Mouse (Mus musculus) heart, postnatal 36 days (tissue): ENCODE results near the gene Cidec. TPM values are rescaled to one million over a fixed set of nuclear protein-coding genes. Genes with fewer than 3 reads are reported as not detected.
A peak's percentile ranks its signal among the peaks of the same experiment; 100 is the strongest.

ENCODE experiments used
- DNase-seq, 2 experiments: peaks; one replicate each; pipeline ENCODE4 v3.0.0; 2021 to 2022
- intact Hi-C: fragments of 180-260 bp; cut with DNase I; formaldehyde crosslinking; loops from one replicate; pipeline ENCODE4 v1.15.1; 2025
- total RNA-seq, 2 experiments: library from RNA; stranded (reverse); gene quantifications; 2 replicates each; pipeline ENCODE4 v1.2.3; 2021

Cidec gene
- total RNA-seq, 2 experiments from 2014 or later, result 2.5 to 14.0 TPM

DNA sequence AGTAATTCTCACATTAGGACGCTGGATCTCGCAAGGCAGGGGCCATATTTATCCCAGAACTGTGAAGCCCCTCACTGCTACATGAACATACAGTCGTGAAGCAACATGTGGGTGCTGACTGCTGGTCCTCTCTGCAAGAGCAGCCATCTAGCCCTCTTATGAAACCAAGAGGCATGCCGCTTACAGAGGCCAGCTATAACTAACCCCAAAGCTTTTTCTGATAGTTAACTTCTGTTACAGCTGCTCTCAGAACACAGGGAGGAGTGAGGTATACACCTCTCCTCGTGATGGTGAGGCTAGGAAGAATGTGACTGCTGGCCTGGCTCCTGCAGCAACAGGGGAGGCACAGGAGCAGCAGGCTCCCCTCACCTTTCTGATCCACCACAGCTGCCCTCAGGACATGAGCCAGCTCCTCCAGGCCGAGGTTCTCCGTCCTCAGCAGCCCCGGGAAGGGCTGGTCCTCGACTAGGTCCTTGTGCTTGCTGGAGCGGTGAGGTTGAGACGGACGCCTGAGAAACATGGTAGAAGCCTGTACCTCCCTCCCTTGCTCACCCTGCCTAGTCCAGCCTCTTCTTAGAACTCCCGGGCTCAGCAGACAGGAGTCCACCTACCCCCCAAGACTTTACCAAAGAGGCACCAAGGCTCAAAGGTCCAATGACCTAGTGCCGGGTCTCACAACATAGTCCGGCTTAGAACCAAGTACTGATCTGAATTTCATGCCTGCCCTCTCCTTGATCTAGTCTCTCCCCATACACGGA, 16.9 kb downstream of the Cidec start:
- intact Hi-C loops, result loop anchor here (2.0 kb wide), 1 partner anchor 40 kb away; the partner anchor contains the start of gene Arpc4
- no peak for DNase-seq

DNA sequence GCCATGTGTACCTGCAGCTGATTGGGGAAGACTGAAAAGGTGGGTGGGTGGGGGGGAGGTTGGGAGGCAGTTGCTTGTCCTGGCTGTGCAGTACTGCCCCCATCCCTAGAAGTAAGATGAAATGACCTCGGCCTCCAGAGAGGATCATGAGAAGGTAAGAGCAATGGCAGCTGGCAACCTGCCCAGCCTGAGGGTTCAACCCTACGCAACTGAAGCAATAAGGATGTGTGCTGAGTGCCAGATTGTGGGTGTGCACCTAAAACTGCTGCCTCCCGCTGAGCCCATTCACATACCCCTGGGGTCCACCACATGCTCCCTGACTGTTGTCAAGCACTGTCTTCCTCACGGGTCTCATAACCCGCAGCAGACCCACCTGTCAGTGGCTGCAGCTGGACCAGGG, 19.1 kb downstream of the Cidec start:
- DNase-seq, result no peak
- intact Hi-C loops, result no loop called here

DNA sequence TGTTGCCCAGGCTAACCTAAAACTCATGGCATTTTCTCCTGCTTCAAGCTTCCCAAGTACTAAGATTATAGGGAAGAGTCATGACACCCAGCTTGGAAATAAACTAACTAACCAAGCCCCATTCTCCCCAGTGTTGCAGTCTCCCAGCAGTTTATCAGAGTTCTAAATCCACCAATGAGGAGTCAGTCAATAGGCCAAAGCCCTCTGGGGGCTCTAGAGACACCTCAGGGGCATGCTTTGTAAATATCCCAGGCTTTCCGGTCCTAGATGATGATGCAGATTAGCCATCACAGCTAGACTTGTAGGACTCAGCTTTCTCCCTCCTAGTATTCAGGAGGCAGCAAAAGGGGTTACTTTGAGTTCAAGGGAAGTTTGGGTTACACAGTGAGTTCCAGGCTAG, 25.6 kb downstream of the Cidec start:
- intact Hi-C loops, result no loop called here
- no peak for DNase-seq

DNA sequence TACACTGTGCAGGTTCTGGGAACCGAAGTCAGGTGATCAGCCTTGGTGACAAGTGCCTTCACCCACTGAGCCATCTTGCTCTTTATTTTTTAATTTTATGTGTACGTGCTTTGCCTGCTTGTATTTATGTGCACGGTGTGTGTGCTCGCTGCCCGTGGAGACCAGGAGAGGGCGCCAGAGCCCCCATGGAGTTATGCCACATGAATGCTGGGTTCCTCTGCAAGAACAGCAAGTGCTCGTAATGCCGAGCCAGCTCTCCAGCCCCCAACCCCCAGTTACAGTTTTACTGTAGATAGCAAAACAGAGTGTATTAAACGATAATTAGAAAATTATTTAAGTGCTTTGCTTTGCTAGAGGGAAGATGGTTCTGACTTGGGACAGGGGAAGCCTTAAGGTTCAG, 28.9 kb downstream of the Cidec start:
- intact Hi-C loops, result no loop called here
- DNase-seq, result no peak

DNA sequence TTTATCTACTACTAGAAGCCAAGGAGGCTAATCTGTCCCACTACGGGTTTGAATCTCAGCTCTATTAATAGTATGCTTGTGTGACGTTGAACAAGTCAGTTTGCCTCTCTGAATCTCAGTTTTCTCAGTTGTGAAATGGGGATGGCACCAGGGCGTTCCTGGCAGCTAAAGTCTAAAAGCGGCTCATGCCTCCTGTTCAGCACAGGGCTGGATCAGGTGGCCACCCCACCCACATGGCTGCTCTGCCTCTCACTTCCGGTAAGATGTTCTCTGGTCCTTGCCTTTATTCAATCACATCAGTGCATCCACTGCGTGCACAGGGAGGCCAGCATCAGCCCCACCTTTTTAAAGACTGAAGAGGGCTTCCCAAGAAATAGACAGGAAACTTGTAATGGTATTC, 30.1 kb downstream of the Cidec start:
- no peak for DNase-seq
- intact Hi-C loops, result no loop called here

DNA sequence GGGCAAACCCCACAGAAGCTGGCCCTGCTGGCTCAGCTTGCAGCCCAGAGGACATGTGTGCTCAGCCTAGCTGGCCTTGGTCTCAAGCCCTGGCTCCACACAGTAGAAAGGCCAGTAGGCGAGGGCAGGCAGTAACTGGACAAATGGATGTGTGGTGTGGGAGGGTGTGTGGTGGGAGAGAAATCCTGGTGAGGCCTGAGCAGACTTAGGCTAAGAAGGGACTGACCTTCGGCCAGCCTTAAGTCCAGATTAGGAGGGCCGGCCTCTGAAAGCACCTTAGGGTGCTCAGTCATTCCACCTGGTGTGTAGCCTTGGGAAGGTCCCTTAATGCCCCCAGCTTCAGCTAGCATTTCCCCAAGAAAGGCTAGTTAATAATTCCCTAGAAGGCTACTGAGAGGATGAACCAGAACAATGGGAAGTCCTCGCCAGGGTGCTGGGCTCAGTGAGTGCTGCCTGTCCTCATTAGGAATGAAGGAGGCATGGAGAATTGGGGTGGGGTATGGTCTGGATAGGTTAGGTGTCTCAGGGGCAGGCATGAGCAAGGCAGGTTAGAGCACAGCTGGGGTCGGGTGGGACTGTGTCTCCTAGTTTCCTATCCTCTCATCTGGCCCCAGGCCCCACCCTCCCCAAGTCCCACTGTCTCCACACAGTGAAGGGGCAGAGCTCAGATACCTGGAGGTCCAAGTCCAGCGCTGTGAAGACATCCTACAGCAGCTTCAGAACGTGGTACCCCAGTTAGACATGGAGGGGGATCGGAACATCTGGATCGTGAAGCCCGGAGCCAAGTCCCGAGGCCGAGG, 30.7 kb downstream of the Cidec start:
- intact Hi-C loops, result no loop called here

DNA sequence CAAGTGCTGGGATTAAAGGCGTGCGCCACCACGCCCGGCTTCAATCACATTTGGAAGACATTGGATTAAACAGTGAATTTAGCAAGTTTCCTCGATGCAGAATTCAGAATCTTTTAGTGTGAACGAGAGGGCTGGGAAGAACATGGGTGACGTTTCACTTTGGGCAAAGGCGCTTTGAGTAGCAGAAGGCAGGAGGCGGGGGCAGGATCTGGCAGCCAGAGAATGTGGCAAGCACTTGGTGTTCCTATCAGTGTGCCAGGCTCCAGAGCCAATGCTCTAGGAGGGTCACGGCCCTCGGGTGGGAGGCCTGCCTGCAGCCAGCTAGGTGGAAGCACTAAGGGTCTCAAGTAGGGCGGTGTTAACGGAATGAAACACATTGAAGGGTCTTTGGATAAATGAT, 33.5 kb downstream of the Cidec start:
- DNase-seq, result no peak
- intact Hi-C loops, result no loop called here

More for the DNA sequence above, 30.7 kb downstream of the Cidec start:
- no peak for DNase-seq

DNA sequence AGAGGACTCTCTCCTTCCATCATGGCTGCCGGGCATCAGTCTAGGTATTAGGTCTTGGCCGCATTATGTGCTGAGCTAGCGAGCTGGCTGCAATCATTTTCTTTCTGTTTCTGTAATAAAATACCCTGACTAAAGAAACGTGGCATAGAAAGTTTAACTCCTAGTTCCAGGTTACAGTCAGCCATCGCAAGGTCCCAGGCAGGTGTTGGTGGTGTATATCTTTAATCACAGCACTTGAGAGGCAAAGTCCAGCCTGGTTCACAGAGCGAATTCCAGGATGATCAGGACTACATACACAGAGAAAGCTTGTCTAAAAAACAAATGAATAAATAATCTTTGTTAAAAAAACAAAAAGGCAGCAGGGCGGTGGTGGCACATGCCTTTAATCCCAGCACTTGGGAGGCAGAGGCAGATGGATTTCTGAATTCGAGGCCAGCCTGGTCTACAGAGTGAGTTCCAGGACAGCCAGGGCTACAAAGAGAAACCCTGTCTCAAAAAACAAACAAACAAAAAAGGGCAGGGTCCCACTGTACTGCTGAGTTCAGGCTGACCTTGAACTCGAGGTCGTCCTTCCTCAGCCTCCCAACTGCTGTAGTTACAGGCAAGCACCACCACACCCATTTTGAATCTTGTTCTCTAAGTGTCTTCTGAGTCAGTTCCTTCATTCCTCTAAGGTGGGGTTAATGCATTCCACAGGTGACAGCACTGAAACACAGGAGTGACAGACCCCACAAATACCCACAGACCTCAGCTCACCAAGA, 39.1 kb downstream of the Cidec start:
- intact Hi-C loops, result no loop called here
- no peak for DNase-seq

DNA sequence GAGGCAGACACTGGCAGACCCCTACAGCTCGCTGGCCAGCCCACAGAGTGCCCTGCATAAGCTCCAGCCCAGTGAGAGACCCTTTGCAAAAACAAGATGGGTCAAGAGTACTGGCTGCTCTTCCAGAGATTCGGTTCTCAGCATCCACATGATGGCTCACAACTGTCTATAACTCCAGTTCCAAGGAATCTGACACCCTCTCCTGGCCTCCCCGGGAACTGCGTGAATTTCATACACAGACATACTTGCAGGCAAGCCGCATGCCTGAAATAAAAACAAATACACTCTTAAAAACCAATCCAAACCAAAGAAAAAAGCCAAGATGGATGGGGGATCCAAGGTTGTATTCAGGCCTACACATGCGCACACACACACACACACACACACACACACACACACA, 40.1 kb downstream of the Cidec start:
- intact Hi-C loops, result no loop called here
- no peak for DNase-seq

DNA sequence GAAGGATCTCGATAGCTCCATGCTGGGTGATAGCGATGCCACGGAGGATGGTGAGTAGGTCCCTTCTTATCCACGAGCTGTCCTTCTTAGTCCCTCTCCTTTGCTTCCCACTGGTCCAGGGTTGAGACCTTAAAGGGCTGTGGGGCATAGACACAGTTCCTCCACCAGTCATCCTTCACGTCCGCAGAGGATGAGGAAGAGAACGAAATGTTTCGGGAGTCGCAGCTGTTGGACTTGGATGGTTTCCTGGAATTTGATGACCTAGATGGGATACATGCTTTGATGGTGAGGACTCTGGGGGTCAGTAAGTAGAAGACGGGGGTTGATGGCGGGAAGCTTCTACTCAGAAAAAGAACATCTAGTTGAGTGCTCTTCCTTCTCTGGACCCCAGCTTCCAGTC, 40.7 kb downstream of the Cidec start:
- no peak for DNase-seq
- intact Hi-C loops, result no loop called here

DNA sequence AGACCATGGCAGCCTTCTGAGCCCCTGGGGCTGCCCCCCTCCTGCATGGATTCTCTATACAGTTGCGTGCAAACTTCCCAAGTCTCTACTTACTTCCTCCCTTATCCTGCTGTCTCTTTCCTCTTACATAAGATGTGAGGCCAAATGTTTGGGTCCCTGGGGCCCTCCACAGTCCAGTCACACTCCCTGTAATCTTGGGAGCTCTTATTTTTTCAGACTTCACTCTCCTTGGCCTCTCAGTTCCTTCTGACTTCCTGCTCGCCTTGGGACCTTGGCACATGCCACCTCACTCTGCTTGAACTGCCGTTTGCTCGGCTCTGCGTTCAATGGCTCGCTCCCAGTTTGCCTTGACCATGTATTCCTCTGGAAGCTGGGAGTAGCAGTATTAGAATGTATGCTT, 41.6 kb downstream of the Cidec start:
- DNase-seq, result no peak
- intact Hi-C loops, result no loop called here

DNA sequence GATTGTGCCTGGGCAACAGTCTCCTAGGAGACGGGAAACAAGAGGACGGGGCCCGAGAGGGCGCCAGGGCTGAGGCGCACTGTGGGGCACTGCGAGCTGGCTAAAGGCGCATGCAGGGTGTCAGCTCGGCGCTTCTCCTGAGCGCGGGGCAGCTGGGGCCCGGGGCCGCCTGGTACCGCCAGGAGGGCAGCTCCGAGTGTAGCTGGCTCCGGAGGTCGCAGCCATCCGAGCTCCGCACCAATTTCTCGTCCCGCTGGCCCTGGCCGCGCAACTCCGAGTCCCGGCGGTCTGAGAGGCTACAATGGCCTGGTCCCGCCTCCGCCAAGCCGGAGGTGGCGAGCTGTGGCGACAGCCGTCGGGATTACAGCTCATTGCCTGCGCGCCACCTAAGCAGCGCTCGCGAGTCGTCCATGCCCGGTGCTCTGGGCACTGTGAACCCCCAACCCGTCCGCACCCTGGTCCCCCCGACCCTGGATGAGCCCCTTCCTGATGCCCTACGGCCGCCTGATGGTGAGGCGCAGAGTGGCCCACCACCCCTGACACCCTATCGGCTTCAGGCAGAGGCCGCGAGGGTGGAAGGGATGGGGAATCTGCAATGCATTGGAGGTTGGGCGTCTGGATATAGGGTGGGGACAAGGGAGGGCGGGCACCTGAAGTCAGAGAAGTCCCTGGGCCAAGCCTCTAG, 43.0 kb downstream of the Cidec start:
- intact Hi-C loops, result no loop called here
- DNase-seq, result peak; percentile 39 to 53

DNA sequence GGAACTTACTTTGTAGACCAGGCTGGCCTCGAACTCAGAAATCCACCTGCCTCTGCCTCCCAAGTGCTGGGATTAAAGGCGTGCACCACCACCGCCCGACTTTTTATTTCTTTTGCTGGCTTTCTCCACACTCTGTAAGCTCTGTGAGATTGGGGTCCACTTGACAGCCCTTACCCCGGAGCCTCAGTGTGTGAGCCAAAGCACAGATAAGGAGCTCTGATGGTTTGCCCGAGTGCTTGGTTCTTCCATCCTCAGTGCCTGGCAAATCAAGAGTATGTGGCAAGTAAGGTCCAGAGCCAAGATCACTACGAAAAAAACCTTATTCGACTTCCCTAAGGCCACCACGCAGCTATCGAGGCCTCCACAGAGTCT, 43.6 kb downstream of the Cidec start:
- DNase-seq, result no peak
- intact Hi-C loops, result no loop called here

DNA sequence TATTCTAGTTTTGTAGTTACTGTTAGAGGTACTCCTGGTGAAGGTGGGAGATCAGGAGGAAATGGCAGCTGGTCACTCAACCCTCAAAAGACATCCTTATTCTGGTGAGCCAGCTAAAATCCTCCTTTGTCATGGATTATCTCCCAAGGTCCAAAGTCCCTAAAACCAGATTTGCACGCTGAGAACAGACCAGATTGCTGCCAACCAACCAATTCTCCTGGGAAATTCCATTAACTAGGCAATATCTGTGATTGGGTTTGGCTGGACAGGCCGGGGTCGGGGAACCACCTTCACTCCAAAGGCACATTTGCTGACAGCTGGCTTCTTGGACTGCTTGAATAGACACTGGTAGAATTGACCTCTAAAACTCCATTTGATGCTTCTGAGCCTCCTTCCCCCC, 44.8 kb downstream of the Cidec start:
- intact Hi-C loops, result no loop called here
- DNase-seq, result no peak

DNA sequence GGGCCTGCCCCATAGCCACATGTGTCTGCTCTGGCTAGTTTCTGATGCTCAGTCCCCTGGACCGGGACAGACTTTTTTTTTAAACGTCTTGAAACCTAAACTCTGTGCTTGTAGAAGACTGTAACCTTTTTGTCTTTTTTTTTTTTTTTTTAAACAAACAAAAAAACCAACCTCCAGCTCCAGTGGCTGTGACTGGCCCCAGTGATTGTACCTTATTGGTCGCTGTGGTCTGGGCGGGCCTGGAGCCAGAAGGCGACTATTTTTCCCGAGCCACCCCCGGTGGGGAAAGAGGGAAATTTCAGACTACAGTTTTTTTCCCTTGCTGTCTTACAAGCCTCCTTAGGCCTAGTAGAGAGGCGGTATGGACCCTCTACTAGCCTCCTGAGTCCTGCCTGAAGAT, 46.6 kb downstream of the Cidec start, which contains the start of gene Ttll3:
Gene Ttll3 (plus strand): TSS at position 301 of the 400 bp plus-strand sequence.
- DNase-seq, result no peak
- intact Hi-C loops, result no loop called here

DNA sequence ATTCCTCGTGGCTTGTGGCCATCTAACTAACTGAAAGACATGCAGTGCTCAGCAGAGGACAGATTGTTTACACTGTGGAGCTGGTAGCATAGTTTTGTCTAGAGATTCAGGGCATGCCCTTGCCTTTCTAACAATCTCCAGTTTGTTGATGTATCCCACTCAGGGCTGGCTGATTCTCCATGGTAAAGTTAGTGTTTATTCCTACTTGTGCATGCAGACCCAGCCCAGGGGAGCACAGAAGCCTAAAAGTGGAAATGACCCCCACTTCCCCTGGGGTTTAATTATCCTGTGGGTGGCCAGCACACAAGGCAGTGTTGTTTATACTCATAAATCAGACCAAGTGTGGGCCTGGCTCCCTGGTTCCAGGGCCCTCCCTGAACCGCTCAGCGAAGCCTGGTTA, 49.5 kb downstream of the Cidec start:
- no peak for DNase-seq
- intact Hi-C loops, result no loop called here

DNA sequence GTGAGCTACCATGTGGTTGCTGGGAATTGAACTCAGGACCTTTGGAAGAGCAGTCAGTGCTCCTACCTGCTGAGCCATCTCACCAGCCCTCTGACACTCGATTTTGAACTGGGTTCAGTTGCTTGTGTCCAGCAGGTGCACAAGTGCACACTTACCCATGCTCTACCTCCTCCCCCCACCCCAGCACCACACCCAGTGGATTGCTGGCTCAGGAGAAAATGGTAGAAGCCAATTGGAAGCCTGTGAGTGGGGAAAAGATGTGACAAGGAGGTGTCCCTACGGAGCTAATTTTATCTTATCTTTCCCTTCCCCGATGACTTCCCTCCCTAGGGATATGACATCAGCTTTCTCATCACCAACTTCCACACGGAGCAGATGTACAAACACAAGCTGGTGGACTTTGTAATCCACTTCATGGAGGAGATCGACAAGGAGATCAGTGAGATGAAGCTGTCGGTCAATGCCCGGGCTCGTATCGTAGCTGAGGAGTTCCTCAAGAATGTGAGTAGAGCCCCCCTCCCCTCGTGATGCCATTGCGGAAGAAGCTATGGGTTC, 50.3 kb downstream of the Cidec start:
- DNase-seq, result no peak
- intact Hi-C loops, result no loop called here

DNA sequence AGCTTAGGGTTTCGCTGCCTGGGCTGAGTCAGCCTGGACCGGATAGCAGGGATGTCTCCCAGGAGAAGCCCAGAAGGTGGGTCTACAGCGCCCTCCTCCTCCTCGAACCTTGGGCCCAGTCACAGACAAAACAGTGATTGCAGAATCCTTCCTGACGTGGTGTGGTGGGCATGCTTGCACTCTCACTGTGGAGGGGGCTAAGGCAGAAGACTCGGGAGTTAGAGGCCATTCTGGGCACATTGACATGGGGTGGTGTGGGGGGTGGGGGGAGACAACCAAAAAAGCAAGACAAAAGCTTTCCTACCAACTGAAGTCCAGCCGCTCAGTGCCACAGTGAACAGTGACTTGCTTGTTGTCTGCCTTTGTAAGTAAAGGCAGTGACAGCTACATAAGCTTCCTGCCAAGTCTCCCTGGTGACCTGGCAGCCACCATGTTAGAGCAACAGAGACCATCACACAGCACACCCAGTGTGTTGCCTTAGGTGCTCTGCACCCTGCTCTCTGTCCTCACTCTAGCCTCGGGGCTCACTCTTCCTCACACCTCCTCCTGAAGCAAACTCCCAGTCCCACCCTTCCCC, 51.1 kb downstream of the Cidec start:
- DNase-seq, result no peak
- intact Hi-C loops, result loop anchor here (5.0 kb wide), 1 partner anchor 147 kb away; the partner anchor contains the start of gene Mtmr14

DNA sequence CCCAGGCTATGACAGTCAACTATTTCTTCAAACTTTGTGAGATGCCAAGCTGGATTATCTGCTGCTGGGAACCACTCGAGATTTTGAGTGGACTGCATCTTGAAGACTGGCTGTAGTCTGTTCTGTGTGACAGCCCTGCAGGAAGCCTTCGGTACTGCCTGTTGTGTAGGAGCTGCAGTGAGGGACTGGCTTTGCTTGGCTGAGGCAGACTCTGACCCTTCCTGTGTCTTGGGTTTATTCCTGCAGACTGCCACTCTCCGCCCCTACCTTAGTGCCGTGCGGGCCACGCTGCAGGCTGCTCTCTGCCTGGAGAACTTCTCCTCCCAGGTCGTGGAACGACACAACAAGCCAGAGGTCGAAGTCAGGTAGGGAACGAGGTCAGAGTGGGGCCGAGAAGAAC, 55.1 kb downstream of the Cidec start:
- intact Hi-C loops, result loop anchor here (5.0 kb wide), 1 partner anchor 143 kb away; the partner anchor contains the start of gene Mtmr14
- no peak for DNase-seq

DNA sequence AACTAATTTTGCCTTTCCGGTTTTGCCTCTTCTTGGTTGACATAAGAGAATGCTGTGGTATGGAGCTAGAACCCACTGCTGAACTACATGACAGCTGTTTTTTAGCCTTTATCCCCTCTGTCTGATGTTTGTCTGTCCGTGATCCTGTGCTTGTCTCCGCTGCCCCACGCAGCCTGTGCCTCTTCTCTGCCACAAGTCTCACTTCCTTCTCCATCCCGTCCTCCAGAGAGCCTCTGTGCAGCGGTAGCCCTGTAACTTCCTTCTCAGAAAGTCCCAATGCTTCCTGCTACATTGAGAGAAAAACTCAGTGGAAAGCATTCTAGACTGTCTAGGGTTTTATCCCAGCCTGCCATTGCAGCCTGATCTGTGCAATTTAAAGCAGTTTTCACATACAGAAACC, 56.3 kb downstream of the Cidec start:
- intact Hi-C loops, result loop anchor here (2.0 to 5.0 kb wide), 3 partner anchors 40 to 332 kb away; partner anchors contain the start of genes Rpusd3 and Thumpd3
- DNase-seq, result peak in 1 of 2 experiments; percentile 19
